Mouse (Mus musculus) bone marrow macrophage, adult 2 months (primary cell): ENCODE results near the gene Nubp1.

Experiments
- CTCF ChIP-seq: IDR thresholded peaks from 2 replicates; pipeline ENCODE4 v1.5.1; 2012; ENCODE audit warnings: low read depth, mild to moderate bottlenecking, low read length, moderate library complexity
- POLR2A ChIP-seq: IDR thresholded peaks from 2 replicates; pipeline ENCODE4 v1.6.1; 2012; ENCODE audit warnings: mild to moderate bottlenecking, low read depth, low read length, borderline replicate concordance

GRCm38 (mm10) chr16:10460188-10460587, 48.4 kb downstream of the Nubp1 start:
- TF ChIP-seq POLR2A: no peak
- no peak for TF ChIP-seq CTCF
